Mouse (Mus musculus): ENCODE data around the gene Anapc4. TPM values are rescaled to one million over a fixed set of nuclear protein-coding genes. Genes with fewer than 3 reads are reported as not detected.

Anapc4 gene
- polyA plus RNA-seq, 1 experiment from 2014 or later = 128 TPM

GRCm38 (mm10) chr5:52871986-52872385, 38.2 kb downstream of the Anapc4 start:
- 94% methylated on average over 13 of the region's 13 CpGs for WGBS
- ATAC-seq (ENCODE audit: insufficient number of reproducible peaks, insufficient read depth, low FRiP score, low TSS enrichment) = no peak
- H3K27ac ChIP-seq = no peak overlapping the region
- H3K27me3 ChIP-seq = no peaks in the 10 kb centered on the region
- H3K36me3 ChIP-seq = peaks cover 28% of the 10 kb centered on the region
- no peak overlapping the region for H3K4me2 ChIP-seq (replicated peaks)
- no peak overlapping the region for H3K9ac ChIP-seq
- no peaks in the 10 kb centered on the region for H3K4me1 ChIP-seq
- no peak overlapping the region for H3K4me3 ChIP-seq
- no peaks in the 10 kb centered on the region for H3K9me3 ChIP-seq

GRCm38 (mm10) chr5:52878847-52879246, 45.0 kb downstream of the Anapc4 start:
- 5% methylated on average over 8 of the region's 14 CpGs for WGBS
- H3K27ac ChIP-seq = no peak overlapping the region
- H3K9ac ChIP-seq = no peak overlapping the region
- ATAC-seq (ENCODE audit: insufficient number of reproducible peaks, insufficient read depth, low FRiP score, low TSS enrichment) = no peak
- no peaks in the 10 kb centered on the region for H3K27me3 ChIP-seq
- H3K4me1 ChIP-seq = no peaks in the 10 kb centered on the region
- no peaks in the 10 kb centered on the region for H3K36me3 ChIP-seq
- H3K4me3 ChIP-seq = no peak overlapping the region
- H3K4me2 ChIP-seq (replicated peaks) = 0 out of 2 replicates have a peak overlapping the region, but pooled peaks have one; percentile 19
- H3K9me3 ChIP-seq = no peaks in the 10 kb centered on the region

GRCm38 (mm10) chr5:52879926-52880325, 46.1 kb downstream of the Anapc4 start:
- Histone ChIP-seq H3K27me3 (no peaks in the 10 kb centered on the region), H3K4me2 (replicated peaks) (no peak overlapping the region), H3K9ac (no peak overlapping the region), H3K4me1 (no peaks in the 10 kb centered on the region), H3K4me3 (no peak overlapping the region), H3K9me3 (no peaks in the 10 kb centered on the region), H3K27ac (no peak overlapping the region), H3K36me3 (no peaks in the 10 kb centered on the region)
- no peak for ATAC-seq (ENCODE audit: insufficient number of reproducible peaks, insufficient read depth, low FRiP score, low TSS enrichment)
- 93% methylated on average over 6 of the region's 6 CpGs for WGBS

- H3K36me3 ChIP-seq = no peaks in the 10 kb centered on the region
- ATAC-seq (ENCODE audit: insufficient number of reproducible peaks, insufficient read depth, low FRiP score, low TSS enrichment) = no peak
- no peaks in the 10 kb centered on the region for H3K4me1 ChIP-seq
- H3K9ac ChIP-seq = no peak overlapping the region
- H3K9me3 ChIP-seq = no peaks in the 10 kb centered on the region
- WGBS = 47% methylated on average over 2 of the region's 2 CpGs
- H3K27ac ChIP-seq = no peak overlapping the region
- H3K4me2 ChIP-seq (replicated peaks) = no peak overlapping the region
- H3K27me3 ChIP-seq = no peaks in the 10 kb centered on the region
- no peak overlapping the region for H3K4me3 ChIP-seq
Observed at GRCm38 (mm10) chr5:52882446-52882845, 48.6 kb downstream of the Anapc4 start.

DNA sequence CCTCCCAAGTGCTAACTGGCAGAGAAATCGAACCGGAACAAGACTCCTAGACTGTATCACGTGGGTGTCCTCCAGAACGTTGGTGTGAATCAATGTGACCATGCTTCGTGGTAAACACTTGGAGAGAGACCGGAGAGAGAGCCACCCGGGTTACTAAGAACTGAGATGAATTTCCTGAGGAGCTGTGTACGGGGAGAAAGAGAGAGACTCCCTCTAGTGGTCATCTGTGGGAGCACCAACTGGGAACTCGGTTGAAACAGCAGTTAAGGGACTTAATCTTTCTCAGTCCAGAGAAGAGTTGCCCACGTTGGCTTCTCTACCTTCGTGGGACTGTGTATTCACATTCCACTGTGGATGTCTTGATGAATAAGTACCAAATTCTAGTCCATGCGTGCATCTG, 53.3 kb downstream of the Anapc4 start:
- Histone ChIP-seq H3K4me1 (no peaks in the 10 kb centered on the region), H3K4me2 (replicated peaks) (no peak overlapping the region), H3K36me3 (no peaks in the 10 kb centered on the region), H3K9ac (no peak overlapping the region), H3K4me3 (no peak overlapping the region), H3K27me3 (no peaks in the 10 kb centered on the region), H3K9me3 (no peaks in the 10 kb centered on the region), H3K27ac (no peak overlapping the region)
- WGBS = 54% methylated on average over 12 of the region's 12 CpGs
- no peak for ATAC-seq (ENCODE audit: insufficient number of reproducible peaks, insufficient read depth, low FRiP score, low TSS enrichment)

- H3K4me1 ChIP-seq = no peaks in the 10 kb centered on the region
- no peak for ATAC-seq (ENCODE audit: insufficient number of reproducible peaks, insufficient read depth, low FRiP score, low TSS enrichment)
- no peaks in the 10 kb centered on the region for H3K27me3 ChIP-seq
- H3K4me3 ChIP-seq = no peak overlapping the region
- H3K36me3 ChIP-seq = no peaks in the 10 kb centered on the region
- H3K9me3 ChIP-seq = no peaks in the 10 kb centered on the region
- H3K27ac ChIP-seq = no peak overlapping the region
- no peak overlapping the region for H3K4me2 ChIP-seq (replicated peaks)
- H3K9ac ChIP-seq = no peak overlapping the region
- WGBS = 83% methylated on average over 7 of the region's 7 CpGs
Observed at GRCm38 (mm10) chr5:52889919-52890318, 56.1 kb downstream of the Anapc4 start.

- H3K27ac ChIP-seq = no peak overlapping the region
- no peak overlapping the region for H3K4me2 ChIP-seq (replicated peaks)
- 68% methylated on average over 12 of the region's 12 CpGs for WGBS
- no peaks in the 10 kb centered on the region for H3K36me3 ChIP-seq
- H3K27me3 ChIP-seq = no peaks in the 10 kb centered on the region
- H3K9ac ChIP-seq = no peak overlapping the region
- H3K4me3 ChIP-seq = no peak overlapping the region
- H3K9me3 ChIP-seq = no peaks in the 10 kb centered on the region
- ATAC-seq (ENCODE audit: insufficient number of reproducible peaks, insufficient read depth, low FRiP score, low TSS enrichment) = no peak
- H3K4me1 ChIP-seq = no peaks in the 10 kb centered on the region
Observed at GRCm38 (mm10) chr5:52891949-52892835, 58.4 kb downstream of the Anapc4 start.

- Histone ChIP-seq H3K36me3 (no peaks in the 10 kb centered on the region), H3K27me3 (no peaks in the 10 kb centered on the region), H3K9ac (no peak overlapping the region), H3K4me1 (no peaks in the 10 kb centered on the region), H3K4me3 (no peak overlapping the region), H3K27ac (no peak overlapping the region), H3K4me2 (replicated peaks) (no peak overlapping the region), H3K9me3 (no peaks in the 10 kb centered on the region)
- 85% methylated on average over 5 of the region's 5 CpGs for WGBS
- ATAC-seq (ENCODE audit: insufficient number of reproducible peaks, insufficient read depth, low FRiP score, low TSS enrichment) = no peak
Observed at GRCm38 (mm10) chr5:52893938-52894337, 60.1 kb downstream of the Anapc4 start.

GRCm38 (mm10) chr5:52904246-52904645, 70.4 kb downstream of the Anapc4 start:
- Histone ChIP-seq H3K36me3 (no peaks in the 10 kb centered on the region), H3K9me3 (no peaks in the 10 kb centered on the region), H3K27me3 (no peaks in the 10 kb centered on the region), H3K27ac (no peak overlapping the region), H3K9ac (no peak overlapping the region), H3K4me3 (no peak overlapping the region), H3K4me1 (no peaks in the 10 kb centered on the region), H3K4me2 (replicated peaks) (no peak overlapping the region)
- ATAC-seq (ENCODE audit: insufficient number of reproducible peaks, insufficient read depth, low FRiP score, low TSS enrichment) = no peak
- WGBS = 43% methylated on average over 4 of the region's 4 CpGs

GRCm38 (mm10) chr5:52904671-52905070, 70.9 kb downstream of the Anapc4 start:
- H3K4me3 ChIP-seq = no peak overlapping the region
- 12% methylated on average over 6 of the region's 6 CpGs for WGBS
- H3K27ac ChIP-seq = peak overlapping the region; percentile 9; the same call in 1 of the 2 replicates

DNA sequence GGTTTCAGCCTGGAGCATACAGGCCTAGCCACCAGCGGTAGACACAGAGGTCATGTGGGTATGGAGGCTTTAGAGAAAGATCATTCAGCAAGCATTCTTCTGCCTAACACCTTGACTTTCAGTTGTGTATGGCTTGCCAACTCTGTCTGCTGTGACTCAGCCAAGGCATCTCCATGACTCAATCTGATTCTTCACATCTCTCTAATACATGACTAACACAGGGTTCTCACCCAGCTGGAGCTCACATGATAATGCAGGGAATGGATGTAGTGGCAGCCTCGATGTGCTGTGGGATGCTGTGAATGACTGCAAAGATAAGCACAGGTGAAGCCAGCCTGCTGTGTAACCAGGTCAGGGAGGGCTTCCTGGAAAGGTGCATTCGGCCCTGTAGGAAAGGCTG, 74.4 kb downstream of the Anapc4 start:
- Histone ChIP-seq H3K36me3 (no peaks in the 10 kb centered on the region), H3K9ac (no peak overlapping the region), H3K4me3 (no peak overlapping the region), H3K27me3 (no peaks in the 10 kb centered on the region), H3K9me3 (no peaks in the 10 kb centered on the region), H3K4me1 (no peaks in the 10 kb centered on the region), H3K4me2 (replicated peaks) (no peak overlapping the region), H3K27ac (no peak overlapping the region)
- 84% methylated on average over 3 of the region's 3 CpGs for WGBS
- no peak; the same call in 1 of the 2 replicates for ATAC-seq (ENCODE audit: insufficient number of reproducible peaks, insufficient read depth, low FRiP score, low TSS enrichment)

More at GRCm38 (mm10) chr5:52904671-52905070, 70.9 kb downstream of the Anapc4 start:
- no peak for ATAC-seq (ENCODE audit: insufficient number of reproducible peaks, insufficient read depth, low FRiP score, low TSS enrichment)
- no peaks in the 10 kb centered on the region for H3K36me3 ChIP-seq
- H3K27me3 ChIP-seq = no peaks in the 10 kb centered on the region
- no peak overlapping the region for H3K4me2 ChIP-seq (replicated peaks)
- no peaks in the 10 kb centered on the region for H3K4me1 ChIP-seq
- H3K9ac ChIP-seq = no peak overlapping the region
- H3K9me3 ChIP-seq = no peaks in the 10 kb centered on the region

DNA sequence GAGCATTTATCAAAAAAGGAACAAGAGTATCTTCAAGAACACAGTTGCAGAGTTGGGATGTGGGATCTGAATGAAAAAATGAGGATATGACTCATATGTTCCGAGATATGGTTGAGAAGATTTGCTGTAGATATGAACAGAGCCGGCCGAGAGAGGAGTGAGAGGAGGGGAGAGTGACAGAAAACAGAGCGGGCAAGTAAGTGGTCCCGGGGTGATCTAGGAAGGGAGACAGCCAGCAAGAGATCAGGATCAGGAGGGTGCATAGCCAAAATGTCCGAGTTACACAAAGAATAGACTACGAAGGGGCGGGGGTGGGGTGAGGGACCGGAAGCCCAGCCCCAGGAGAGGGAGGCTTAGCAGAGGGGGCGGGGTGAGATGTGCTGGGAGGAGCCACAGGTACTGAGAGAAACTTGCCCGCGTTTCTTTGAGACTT, 76.4 kb downstream of the Anapc4 start:
- Histone ChIP-seq H3K4me3 (0 out of 2 replicates have a peak overlapping the region, but pooled peaks have one; percentile 9), H3K9me3 (no peaks in the 10 kb centered on the region), H3K36me3 (no peaks in the 10 kb centered on the region), H3K4me1 (no peaks in the 10 kb centered on the region), H3K4me2 (replicated peaks) (peak overlapping the region; percentile 26), H3K27me3 (no peaks in the 10 kb centered on the region), H3K27ac (no peak overlapping the region), H3K9ac (no peak overlapping the region)
- ATAC-seq (ENCODE audit: insufficient number of reproducible peaks, insufficient read depth, low FRiP score, low TSS enrichment) = no peak
- WGBS = 36% methylated on average over 12 of the region's 12 CpGs

Data from embryonic facial prominence, embryonic 12.5 days (tissue).